Mouse (Mus musculus): ENCODE measurements around the gene Efhd2.

Efhd2 gene

GRCm38 (mm10) chr4:141874601-141875460 is at the start of gene Efhd2:
Gene Efhd2 (minus strand): TSS chr4:141874920.
- peak; percentile 86 to 88 for DNase-seq (ENCODE audit: low spot score in 2 of 2)

DNA sequence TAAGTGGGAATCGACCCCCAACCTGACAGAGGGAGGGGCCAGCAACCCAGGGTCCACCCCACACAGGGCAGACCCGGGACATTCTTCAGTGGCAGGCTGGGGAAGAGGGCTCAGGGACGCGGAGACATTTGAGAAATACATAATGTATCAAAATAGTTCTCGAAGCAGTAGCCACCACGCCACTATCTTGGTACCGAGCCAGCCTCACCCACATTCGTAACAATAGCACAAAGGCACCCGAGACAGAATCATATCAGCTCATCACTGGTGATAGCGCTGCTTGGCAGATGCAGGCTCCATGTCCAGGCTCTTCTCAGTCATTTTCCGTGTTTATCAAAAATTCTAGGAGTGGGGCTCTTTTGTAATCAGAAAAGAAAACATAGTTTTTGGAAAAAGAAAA is 49.2 kb upstream of the Efhd2 start:
- DNase-seq (ENCODE audit: low spot score in 2 of 2), result peak; percentile 42 to 48

DNA sequence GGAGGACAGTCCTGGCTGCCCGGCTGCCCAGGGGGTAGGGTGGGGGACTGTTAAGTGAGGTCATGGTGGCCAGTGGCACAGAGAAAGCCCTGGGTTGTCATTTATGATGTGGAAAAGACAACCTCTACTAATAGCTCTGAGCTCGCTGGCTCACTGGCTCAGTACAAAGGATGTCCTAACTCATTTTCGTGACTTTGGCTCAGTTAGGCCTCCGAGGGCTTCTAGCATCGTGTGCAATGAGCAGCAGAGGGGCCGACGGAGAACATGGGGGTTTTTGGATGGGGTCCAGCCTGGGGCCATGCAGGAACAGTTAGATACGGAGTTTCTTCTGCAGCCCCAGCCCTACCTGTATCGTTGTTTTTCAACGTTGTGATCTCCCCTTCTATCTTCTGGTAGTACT is 45.7 kb upstream of the Efhd2 start:
- no peak for DNase-seq (ENCODE audit: low spot score in 2 of 2)

DNA sequence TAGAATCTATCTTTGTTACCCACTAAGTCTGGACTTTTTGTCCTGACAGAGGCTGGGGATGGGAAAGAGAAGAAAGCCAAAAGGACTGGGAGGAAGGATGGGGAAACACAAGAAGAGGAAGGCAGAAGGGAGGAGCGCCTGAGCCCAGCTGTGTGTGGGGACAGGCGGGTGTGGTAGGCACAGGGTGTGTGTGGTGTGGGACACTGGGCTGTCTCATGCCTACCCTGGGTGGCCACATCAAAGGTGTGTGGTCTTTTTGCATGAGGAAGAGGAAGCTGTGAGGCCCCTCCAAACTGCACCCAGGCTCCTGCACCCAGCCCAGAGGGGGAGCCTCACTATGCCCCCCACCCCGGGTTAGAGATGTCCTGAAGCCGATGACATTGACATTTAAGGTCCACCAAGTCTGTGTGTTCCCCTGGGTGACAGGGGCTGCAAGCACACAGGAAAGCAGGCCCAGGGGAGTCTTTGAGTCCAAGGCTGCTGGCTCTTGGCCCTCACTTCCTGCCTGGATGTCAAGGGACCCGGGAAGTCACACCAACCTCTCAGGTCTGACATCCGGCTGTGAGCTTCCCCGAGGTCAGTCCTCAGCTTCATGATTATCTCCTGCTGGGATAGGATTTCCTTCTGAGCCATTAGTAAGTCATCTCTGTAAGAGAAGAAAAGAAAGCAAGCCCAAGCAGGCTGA is 43.2 kb upstream of the Efhd2 start:
- DNase-seq (ENCODE audit: low spot score in 2 of 2), result no peak

- peak; percentile 67 to 68 for DNase-seq (ENCODE audit: low spot score in 2 of 2)
These were observed 39.3 kb upstream of the Efhd2 start for GRCm38 (mm10) chr4:141914040-141914439.

DNA sequence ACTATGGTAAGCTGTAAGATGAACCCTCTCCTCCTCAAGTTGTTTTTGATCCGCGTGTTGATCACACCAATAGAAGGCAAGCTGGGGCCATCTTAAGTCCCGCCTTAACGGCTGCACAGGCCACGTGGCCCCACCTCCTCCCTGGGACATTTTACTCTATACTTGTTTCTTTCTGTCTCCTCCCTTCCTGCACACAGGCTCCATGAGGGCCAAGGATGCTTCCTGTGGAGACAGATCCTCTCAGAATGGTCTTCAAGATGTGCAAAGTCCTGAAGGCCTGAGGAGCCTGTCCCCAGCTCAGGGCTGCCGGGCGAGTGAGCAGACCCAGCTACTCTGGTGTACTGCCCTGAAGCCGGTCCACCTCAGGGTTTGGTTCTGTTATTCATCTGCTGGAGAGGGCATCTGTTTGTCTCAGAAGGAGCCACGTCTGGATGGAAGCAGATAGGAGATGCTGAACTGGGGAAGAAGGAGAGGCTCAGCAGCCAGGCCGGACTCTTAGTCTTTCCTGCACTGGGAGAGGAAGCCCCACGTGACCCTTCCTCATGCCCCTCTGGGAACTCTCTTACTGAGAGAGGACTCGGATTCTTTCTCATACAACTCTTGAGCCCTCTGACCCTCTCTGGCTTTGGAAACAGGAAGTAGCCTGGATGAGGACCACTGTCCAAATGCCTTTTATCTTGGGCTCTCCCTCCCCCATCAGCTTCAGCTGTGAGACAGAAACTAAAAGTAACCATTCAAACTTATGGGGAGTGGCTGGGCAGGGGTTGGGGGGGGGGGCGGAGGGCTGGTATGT is 38.7 kb upstream of the Efhd2 start:
- DNase-seq (ENCODE audit: low spot score in 2 of 2), result no peak

DNA sequence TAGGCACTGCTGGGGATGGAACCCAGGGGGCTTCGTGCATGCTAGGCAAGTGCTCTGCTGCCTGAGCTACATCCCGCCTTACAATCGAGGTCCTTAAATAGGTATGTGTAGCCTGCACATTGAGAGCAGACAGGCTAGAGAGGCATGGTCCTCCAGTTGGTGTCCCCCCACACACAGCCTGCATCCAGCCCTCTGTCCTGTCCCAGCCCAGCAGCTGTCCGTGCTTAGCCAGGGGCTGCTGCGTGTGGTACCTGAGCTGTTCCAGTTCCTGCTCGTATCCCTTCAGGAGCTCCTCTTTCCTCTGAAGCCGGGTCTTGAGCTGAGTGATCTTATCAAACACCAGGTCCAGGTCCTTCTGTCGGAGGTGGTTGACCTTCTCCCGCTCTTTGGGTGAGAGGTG is 30.0 kb upstream of the Efhd2 start:
- no peak for DNase-seq (ENCODE audit: low spot score in 2 of 2)

DNA sequence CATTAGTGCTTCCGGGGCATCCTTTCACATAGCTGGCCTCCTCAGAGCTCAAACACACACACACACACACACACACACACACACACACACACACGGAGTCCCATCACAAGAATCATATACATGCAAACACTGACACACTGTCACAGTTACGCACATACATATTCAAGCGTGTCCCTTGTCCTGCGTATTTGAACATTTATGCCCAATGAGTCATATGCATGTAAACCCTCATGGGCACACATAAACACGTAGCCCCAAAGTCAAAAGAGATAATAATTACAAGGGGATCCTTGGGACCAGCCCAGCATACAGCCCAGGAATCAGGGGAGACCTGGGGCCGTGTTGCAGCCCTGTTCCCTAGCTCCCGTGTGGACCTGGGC is 27.7 kb upstream of the Efhd2 start:
- no peak for DNase-seq (ENCODE audit: low spot score in 2 of 2)

DNA sequence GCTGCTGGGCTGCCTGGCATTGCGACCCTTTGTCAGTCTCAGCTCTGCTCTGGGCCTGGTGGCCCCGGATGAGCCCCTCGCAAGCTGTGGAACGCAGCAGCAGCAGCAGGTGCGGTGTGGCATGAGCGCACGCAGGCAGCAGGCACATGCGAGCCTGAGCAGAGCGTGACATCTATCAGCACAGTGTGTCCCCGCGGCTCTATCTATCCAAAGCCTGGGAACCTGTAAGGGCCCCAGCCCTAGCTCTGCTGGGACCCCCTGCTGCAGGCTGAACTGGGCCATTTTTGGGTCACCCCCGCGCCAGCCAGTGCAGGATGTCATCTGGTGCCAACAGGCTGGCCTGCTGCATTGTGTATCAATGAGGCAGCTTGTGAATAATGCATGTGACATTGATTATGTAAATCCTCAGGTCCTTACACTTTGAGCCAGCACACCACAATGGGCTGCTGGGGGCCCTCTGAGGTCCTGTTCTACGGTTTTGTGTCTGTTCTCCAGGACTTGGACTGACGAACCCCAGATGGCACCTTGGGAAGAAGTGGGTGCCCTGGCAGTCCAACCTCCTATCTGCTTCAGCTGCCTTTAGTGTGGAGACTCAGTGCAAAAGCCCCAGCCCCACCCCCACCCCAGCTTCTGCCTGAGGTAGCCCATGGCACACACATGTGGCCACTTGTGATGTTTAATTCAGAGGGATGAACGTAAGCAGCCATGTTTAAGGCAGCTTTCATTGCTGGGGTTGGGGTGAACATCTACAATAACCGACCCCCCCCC is 27.2 kb upstream of the Efhd2 start:
- DNase-seq (ENCODE audit: low spot score in 2 of 2), result peak; percentile 57 to 61

DNA sequence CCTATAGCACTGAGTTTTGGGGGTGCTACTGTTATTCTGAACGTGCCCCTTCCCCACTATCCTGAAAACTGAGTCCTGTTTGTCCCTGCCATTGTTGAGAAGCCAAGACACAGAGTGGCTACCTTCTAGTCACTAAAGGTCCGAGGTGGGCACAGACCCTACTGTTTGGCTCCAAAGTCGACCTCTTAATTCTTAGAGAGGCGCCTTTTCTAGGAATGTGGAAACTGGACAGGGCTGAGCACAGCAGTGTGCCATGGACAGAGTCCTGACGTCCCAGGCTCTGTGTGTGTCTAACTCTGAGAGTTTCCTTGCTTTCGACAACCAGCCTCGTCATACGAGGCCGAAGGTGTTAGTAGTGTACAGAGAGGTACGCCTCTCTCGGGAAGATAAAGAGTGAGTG is 25.7 kb upstream of the Efhd2 start:
- no peak for DNase-seq (ENCODE audit: low spot score in 2 of 2)

- DNase-seq (ENCODE audit: low spot score in 2 of 2), result peak; percentile 68 to 74
These were observed 25.2 kb upstream of the Efhd2 start for GRCm38 (mm10) chr4:141899936-141900335.

DNA sequence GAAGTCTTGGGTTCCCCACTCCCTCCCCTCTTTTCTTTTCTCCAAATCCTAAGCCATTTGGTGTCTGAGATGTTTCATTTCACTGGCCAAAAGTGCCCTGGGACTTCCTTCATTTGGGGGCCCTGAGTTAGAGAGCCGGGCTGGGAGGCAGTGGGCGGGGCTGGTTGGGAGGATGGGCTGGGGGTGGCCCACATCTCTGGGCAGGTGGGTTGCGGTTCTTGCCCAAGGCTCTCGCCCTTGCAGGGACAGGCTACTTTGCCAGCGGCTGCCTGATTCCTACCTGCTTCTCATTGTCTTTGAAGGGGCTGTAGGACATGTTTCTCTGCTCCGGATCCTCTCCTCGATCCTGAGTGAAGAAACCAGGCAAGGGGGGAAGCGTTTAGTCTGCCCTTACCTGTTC is 24.2 kb upstream of the Efhd2 start:
- no peak for DNase-seq (ENCODE audit: low spot score in 2 of 2)

DNA sequence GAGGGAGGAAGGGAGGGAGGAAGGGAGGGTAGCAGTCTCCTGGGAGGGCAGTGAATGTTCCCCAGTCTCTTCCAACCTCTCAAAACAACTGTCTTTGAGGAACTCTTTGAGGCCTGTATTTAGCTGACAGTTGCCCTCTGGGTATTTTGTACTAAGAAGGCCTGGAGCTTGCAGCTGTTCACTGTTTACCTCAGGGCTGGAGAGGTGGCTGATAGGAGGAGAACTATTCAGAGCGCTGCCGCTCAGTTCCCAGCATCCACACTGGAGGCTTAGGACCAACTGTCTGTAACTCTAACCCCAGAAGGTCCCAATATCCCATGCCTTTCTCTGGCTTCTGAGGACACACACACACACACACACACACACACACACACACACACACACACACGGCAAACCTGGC is 23.1 kb upstream of the Efhd2 start:
- DNase-seq (ENCODE audit: low spot score in 2 of 2), result no peak

DNA sequence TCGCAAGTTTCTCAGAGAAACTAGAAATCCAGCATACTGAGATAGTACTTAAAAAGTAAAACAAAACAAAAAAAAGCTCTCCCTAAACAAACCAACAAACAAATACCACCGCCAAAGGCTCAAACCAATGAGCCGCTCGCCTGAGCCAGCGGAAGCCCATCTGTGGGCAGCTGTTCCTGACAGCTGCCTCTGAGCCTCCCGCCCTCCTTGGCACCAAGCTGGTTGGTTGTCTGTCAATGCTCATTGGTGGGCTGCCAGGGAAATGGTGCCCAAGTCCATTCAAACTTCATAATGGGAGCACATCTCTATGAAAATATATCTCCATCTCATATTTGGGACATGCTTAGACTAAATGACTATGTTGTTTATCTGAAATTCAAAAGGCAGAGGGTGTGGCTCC is 22.5 kb upstream of the Efhd2 start:
- peak; percentile 74 to 75 for DNase-seq (ENCODE audit: low spot score in 2 of 2)

DNA sequence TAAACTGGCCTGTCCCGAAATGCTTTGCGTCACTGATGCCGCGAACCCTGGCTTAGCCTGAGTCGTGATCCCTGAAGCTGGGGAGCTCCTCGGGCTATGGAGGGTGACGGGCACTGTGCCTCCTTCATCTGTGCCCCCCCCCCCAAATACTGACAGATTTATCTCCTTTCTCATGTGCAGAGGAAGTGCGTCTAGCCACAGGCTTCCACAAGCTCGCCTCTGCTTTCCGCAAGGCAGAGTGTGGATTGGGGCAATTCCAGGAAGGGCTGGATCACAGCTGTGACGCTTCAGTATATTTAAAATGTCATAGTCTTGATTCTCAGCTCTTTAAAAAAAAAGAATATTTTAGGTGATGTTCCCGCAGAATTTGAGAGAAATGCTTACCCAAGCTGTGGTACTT is 21.1 kb upstream of the Efhd2 start:
- DNase-seq (ENCODE audit: low spot score in 2 of 2), result peak; percentile 55 to 61

GRCm38 (mm10) chr4:141893157-141893784 is 18.6 kb upstream of the Efhd2 start:
- no peak for DNase-seq (ENCODE audit: low spot score in 2 of 2)

DNA sequence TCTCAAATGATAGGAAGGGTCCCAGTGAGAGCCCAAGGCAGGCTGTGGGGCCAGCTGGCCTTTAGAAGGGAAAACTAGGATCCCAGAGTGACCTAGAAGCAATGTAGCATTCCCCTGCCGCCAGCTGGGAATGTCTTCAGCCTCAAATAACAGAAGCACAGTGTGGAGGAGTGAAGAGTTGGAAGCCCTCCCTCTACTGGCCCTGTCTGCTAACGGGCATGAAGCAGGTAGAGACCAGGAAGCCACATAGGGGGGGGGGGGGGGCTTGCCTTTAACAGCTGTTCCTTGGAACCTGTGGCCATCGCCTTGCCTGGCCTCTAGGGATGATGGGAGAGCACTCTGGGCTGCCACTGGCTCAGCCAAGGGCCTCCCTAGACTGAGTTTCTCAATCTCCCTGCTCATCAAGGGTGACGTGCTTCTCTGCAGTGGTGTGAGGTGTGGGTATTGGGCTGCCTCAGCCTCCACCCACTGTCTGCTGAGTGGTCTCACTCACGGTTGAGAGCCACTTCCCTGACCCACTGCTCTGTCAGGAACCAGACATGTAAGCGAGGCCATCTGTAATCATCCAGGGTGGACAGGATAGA is 11.8 kb upstream of the Efhd2 start:
- no peak for DNase-seq (ENCODE audit: low spot score in 2 of 2)

DNA sequence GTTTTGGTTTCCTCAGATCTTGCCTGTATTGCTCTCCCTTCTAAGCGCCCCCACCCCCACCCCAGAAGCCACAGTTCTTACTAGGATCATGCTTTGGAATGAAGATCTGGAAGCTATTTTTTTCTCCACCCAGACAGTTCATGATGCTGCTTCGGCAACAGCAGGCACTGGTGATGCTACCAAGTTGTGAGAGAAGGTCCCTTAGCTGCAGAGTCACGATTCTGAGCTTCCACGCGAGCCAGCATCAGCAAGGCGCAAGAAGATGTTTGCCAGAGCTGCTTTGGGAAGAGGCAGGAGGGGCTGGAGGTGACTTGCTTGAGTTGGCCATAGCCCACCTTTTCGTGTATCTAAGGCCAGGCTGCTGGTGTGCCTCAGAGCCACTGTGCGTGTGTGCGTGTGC is 10.7 kb upstream of the Efhd2 start:
- peak; percentile 52 to 70 for DNase-seq (ENCODE audit: low spot score in 2 of 2)

DNA sequence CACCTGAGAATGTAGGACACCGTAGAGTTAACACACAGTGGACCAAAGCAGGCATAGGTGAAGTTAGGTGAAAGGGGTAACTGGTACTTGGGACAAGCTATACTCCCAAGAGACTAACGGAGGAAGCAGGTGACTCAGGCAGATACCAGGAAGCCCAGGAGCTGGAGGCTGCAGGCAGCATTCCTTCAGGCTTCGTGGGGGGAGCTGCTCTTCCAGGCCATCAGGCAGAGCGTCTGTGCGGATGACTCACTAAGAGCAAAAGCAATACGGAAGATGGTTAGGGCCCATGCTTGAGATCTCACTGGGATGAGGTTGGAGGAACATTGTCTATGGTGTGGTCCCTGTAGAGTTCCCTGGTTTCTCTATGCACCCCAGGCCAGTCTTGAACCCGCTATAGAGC is 8.1 kb upstream of the Efhd2 start:
- DNase-seq (ENCODE audit: low spot score in 2 of 2), result no peak

GRCm38 (mm10) chr4:141881950-141882349 is 7.2 kb upstream of the Efhd2 start:
- DNase-seq (ENCODE audit: low spot score in 2 of 2), result no peak
